Mouse (Mus musculus) bone marrow macrophage, adult 2 months (primary cell): ENCODE measurements around the gene Wwp2. TPM values are rescaled to one million over a fixed set of nuclear protein-coding genes. Genes with fewer than 3 reads are reported as not detected.

Experiments
- H3K27ac ChIP-seq: 2 replicates; pipeline ENCODE4 v1.5.1; 2012; ENCODE audit warnings: low read depth, low read length; ENCODE audit not compliant: insufficient read depth
- H3K4me1 ChIP-seq: 2 replicates; pipeline ENCODE4 v1.6.1; 2012; ENCODE audit warnings: low read length; ENCODE audit not compliant: control insufficient read depth, insufficient read depth
- H3K4me3 ChIP-seq: 2 replicates; pipeline ENCODE4 v1.5.1; 2012; ENCODE audit warnings: mild to moderate bottlenecking, low read length, moderate library complexity; ENCODE audit not compliant: insufficient read depth
- CTCF ChIP-seq: IDR thresholded peaks from 2 replicates; pipeline ENCODE4 v1.5.1; 2012; ENCODE audit warnings: low read depth, mild to moderate bottlenecking, low read length, moderate library complexity
- POLR2A ChIP-seq: IDR thresholded peaks from 2 replicates; pipeline ENCODE4 v1.6.1; 2012; ENCODE audit warnings: mild to moderate bottlenecking, low read depth, low read length, borderline replicate concordance
- polyA plus RNA-seq: library from polyadenylated mRNA; stranded (reverse); fragments of >200 nt; gene quantifications from 2 replicates; pipeline ENCODE4 v1.2.4, GENCODE M21; 2012; ENCODE audit not compliant: missing spikeins, insufficient read depth, insufficient read length

Wwp2 gene
- polyA plus RNA-seq, 1 experiment: 68.1 TPM

GRCm38 (mm10) chr8:107572497-107572896 is 136.3 kb downstream of the Wwp2 start:
- no peak overlapping the region for H3K27ac ChIP-seq
- peaks cover 17% of the 10 kb centered on the region for H3K4me1 ChIP-seq
- no peak overlapping the region for H3K4me3 ChIP-seq
- no peak for TF ChIP-seq POLR2A
- peak; percentile 76 for TF ChIP-seq CTCF

DNA sequence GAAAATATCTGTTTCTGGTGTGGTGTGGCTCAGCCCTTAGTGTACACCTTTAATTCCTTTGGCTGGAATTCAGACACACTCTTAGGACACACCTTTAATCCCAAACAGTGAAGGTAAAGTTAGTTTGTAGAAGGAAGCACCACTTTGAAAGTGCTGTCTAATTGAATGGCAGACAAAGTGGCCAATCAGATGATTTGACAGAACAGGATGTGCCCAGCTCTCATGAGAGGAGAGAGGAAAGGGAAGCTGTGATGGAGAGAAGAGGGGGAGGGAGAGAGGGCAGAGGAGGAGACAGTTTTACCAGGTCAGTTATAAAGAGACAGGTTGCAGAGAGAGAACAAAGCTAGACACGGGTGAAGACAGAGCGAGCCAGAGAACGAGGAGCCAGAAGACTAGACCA is 138.6 kb downstream of the Wwp2 start:
- peak overlapping the region; percentile 11; the same call in 1 of the 2 replicates for H3K27ac ChIP-seq
- no peak overlapping the region for H3K4me3 ChIP-seq
- TF ChIP-seq POLR2A (no peak), CTCF (no peak)
- H3K4me1 ChIP-seq: peaks cover 17% of the 10 kb centered on the region

- Histone ChIP-seq H3K4me1 (peaks cover 9% of the 10 kb centered on the region), H3K4me3 (no peak overlapping the region), H3K27ac (no peak overlapping the region)
- TF ChIP-seq CTCF (0 out of 2 replicates have a peak, but pooled peaks have one; percentile 18), POLR2A (no peak)
Measured at GRCm38 (mm10) chr8:107576702-107577101, 140.5 kb downstream of the Wwp2 start.

GRCm38 (mm10) chr8:107577640-107578039 is 141.5 kb downstream of the Wwp2 start:
- no peak overlapping the region for H3K27ac ChIP-seq
- no peak for TF ChIP-seq CTCF
- peaks cover 7% of the 10 kb centered on the region; the same call in 1 of the 2 replicates for H3K4me1 ChIP-seq
- H3K4me3 ChIP-seq: no peak overlapping the region

DNA sequence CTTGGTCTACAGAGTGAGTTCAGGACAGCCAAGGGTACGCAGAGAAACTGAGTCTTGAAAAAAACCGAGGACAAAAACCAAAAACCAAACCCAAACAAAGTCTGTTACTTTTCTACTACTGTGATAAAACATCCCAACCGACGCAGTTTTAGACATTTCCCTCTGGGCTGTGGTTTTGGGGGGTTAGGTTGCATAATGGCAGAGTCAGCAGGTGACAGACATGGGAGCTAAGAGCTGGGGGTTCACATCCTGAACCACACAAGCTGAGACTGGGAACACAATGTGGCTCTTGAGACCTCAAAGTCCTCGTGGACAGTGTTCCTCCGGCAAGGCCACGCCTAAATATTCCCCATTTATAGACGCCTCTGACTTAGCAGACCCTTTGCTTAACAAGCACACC is 142.0 kb downstream of the Wwp2 start:
- H3K4me3 ChIP-seq: no peak overlapping the region
- TF ChIP-seq POLR2A (no peak), CTCF (no peak)
- peaks cover 7% of the 10 kb centered on the region; the same call in 1 of the 2 replicates for H3K4me1 ChIP-seq
- no peak overlapping the region for H3K27ac ChIP-seq

GRCm38 (mm10) chr8:107578541-107578940 is 142.4 kb downstream of the Wwp2 start:
- no peak overlapping the region for H3K27ac ChIP-seq

GRCm38 (mm10) chr8:107580879-107581278 is 144.7 kb downstream of the Wwp2 start:
- Histone ChIP-seq H3K27ac (no peak overlapping the region), H3K4me1 (peaks cover 9% of the 10 kb centered on the region; the same call in 1 of the 2 replicates), H3K4me3 (no peak overlapping the region)
- TF ChIP-seq CTCF: no peak
- no peak for TF ChIP-seq POLR2A

More at GRCm38 (mm10) chr8:107578541-107578940, 142.4 kb downstream of the Wwp2 start:
- Histone ChIP-seq H3K4me1 (peaks cover 7% of the 10 kb centered on the region; the same call in 1 of the 2 replicates), H3K4me3 (no peak overlapping the region)
- TF ChIP-seq POLR2A: no peak

GRCm38 (mm10) chr8:107581536-107581935 is 145.4 kb downstream of the Wwp2 start:
- no peak overlapping the region for H3K4me3 ChIP-seq
- H3K27ac ChIP-seq: no peak overlapping the region
- TF ChIP-seq POLR2A: no peak
- no peak for TF ChIP-seq CTCF
- peaks cover 8% of the 10 kb centered on the region for H3K4me1 ChIP-seq

DNA sequence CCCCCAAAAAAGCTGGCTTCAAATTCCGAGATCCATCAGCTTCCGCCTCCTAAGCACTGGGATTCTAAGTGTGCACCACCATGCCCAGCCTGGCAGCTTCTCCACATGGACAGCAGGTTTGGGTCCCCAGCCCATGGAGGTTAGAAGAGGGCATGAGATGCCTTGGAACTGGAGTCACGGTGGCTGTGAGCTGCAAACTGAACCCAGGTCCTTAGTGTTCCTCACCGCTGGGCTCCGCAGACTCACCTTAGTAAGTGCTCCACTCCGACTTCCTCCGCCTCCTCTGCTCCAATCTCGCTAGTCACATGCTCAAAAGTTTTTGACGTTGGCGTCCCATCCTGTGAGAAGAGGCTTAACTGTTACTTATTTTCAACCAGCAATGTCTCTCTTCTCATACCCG is 146.0 kb downstream of the Wwp2 start:
- Histone ChIP-seq H3K27ac (no peak overlapping the region), H3K4me3 (no peak overlapping the region), H3K4me1 (peaks cover 8% of the 10 kb centered on the region)
- TF ChIP-seq CTCF (no peak), POLR2A (no peak)

GRCm38 (mm10) chr8:107587429-107587994 is 151.3 kb downstream of the Wwp2 start:
- peak overlapping the region; percentile 44 for H3K27ac ChIP-seq
- no peak for TF ChIP-seq POLR2A
- TF ChIP-seq CTCF: no peak

More at GRCm38 (mm10) chr8:107587429-107587994, 151.3 kb downstream of the Wwp2 start:
- peaks cover 8% of the 10 kb centered on the region for H3K4me1 ChIP-seq
- H3K4me3 ChIP-seq: peak overlapping the region; percentile 91
